Mouse (Mus musculus) layer of hippocampus, adult 9-11 months (tissue): ENCODE measurements around the gene Armh1.
"Not testable (repeated sequence)": the region's sequence is repeated elsewhere in the genome, so short reads cannot be mapped to it uniquely, and the experiment has no call there.

Experiments
- DNase-seq: peaks from one replicate; pipeline ENCODE4 v3.0.0; 2022

Gene Armh1

GRCm38 (mm10) chr4:117220741-117221515 lies 31.0 kb downstream of the Armh1 start:
- DNase-seq: no peak

- peak; percentile 36 for DNase-seq
Measured at GRCm38 (mm10) chr4:117218517-117219219, 33.3 kb downstream of the Armh1 start.

GRCm38 (mm10) chr4:117217029-117217428 lies 34.9 kb downstream of the Armh1 start:
- DNase-seq: peak; percentile 53

GRCm38 (mm10) chr4:117214250-117214649 lies 37.7 kb downstream of the Armh1 start:
- DNase-seq: no peak

GRCm38 (mm10) chr4:117210147-117211074 lies 41.5 kb downstream of the Armh1 start:
- DNase-seq: peak; percentile 59

GRCm38 (mm10) chr4:117209592-117209991 lies 42.3 kb downstream of the Armh1 start:
- no peak for DNase-seq

GRCm38 (mm10) chr4:117202992-117203354 lies 49.0 kb downstream of the Armh1 start:
- DNase-seq: no peak

GRCm38 (mm10) chr4:117202046-117202991 lies 49.6 kb downstream of the Armh1 start:
- DNase-seq: no peak

- DNase-seq: no peak
Measured at GRCm38 (mm10) chr4:117191804-117192203, 60.1 kb downstream of the Armh1 start.

GRCm38 (mm10) chr4:117190660-117191059 lies 61.3 kb downstream of the Armh1 start:
- DNase-seq: no peak

- peak; percentile 32 for DNase-seq
Measured at GRCm38 (mm10) chr4:117189856-117190543, 61.9 kb downstream of the Armh1 start.

- DNase-seq: peak; percentile 77
Measured at GRCm38 (mm10) chr4:117189382-117189855, 62.5 kb downstream of the Armh1 start.

GRCm38 (mm10) chr4:117188969-117189368 lies 63.0 kb downstream of the Armh1 start:
- DNase-seq: no peak

- not testable (repeated sequence) for DNase-seq
Measured at GRCm38 (mm10) chr4:117182759-117183096, 69.2 kb downstream of the Armh1 start.

GRCm38 (mm10) chr4:117181863-117182758 lies 69.8 kb downstream of the Armh1 start, which contains the start of gene Kif2c:
Gene Kif2c (minus strand): TSS chr4:117182639.
- peak; percentile 91 for DNase-seq

- no peak for DNase-seq
Measured at GRCm38 (mm10) chr4:117169936-117170335, 82.0 kb downstream of the Armh1 start.
